Mouse (Mus musculus): Measurements from ENCODE around the gene Ifnab. TPM values are rescaled to one million over a fixed set of nuclear protein-coding genes. Genes with fewer than 3 reads are reported as not detected.

Ifnab gene
- polyA plus RNA-seq, 1 experiment = not detected

DNA sequence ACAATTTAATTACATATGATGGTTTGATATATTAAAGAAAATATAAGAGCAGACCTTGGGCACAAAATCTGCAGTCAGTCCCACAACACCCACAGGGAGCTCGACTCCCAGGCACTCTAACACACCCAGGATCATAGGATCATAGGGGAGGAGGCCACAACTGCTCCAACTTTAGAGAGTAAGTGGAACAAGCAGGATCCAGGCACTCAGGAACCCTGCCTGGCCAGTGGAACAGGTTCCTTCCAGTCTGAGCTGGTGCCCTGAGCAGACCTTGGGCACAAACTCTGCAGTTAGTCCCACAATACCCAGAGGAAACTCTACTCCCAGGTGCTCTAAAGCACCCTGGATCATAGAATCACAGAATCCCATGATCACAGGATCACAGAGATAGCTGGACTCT lies 35.7 kb downstream of the Ifnab start:
- DNase-seq (ENCODE audit: low read depth) = no peak
- TF ChIP-seq POLR2A (IDR thresholded peaks at IDR 0.05; ENCODE audit: borderline replicate concordance, extremely low read depth, insufficient read depth, insufficient read length, poor library complexity, severe bottlenecking) (no peak), CTCF (IDR thresholded peaks at IDR 0.05; ENCODE audit: borderline replicate concordance, extremely low read depth, insufficient read depth, insufficient read length) (no peak)

DNA sequence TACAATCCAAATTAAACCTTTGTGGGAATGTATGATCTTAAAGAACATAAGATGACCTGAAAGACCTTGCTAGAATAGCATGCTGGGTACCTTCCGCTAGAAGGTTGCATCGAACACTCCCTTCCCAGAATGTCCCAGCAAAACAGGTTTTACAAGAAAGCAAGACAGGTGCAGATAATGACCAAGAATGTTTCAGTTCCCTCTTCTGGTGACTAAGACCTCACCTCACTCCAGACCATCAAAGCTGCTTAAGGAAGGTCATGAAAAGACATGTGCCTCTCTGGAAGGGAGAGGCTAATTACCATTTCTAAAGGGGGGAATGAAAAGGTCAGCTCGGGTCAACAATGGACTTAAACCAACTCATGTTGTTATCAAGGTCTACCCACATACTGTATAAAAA lies 37.5 kb downstream of the Ifnab start:
- TF ChIP-seq POLR2A (IDR thresholded peaks at IDR 0.05; ENCODE audit: borderline replicate concordance, extremely low read depth, insufficient read depth, insufficient read length, poor library complexity, severe bottlenecking) (no peak), CTCF (IDR thresholded peaks at IDR 0.05; ENCODE audit: borderline replicate concordance, extremely low read depth, insufficient read depth, insufficient read length) (no peak)
- no peak for DNase-seq (ENCODE audit: low read depth)

DNA sequence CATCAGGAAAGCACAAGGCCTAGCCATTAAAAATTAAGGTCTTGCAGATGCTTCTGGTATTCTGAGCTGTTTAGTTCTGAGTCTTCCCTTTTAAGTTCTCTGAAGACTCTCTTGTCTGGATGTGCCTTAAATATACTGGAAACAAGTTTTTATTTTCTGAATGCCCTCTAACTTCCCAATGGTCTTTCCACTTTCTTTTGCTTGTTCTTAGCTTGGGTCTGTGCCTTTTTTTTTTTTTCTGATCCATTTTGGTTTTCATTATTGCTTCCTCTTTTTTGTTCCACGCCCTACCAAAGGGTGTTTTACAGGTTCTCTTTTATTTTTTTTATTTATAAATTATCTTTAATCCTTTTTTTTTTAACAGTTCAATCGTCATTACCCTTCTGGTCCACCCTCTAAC lies 46.8 kb downstream of the Ifnab start, which contains the start of gene Ifna13:
TSS of gene Ifna13 (minus strand) at position 101 of the 400 bp plus-strand sequence.
- DNase-seq (ENCODE audit: low read depth) = no peak
- TF ChIP-seq CTCF (IDR thresholded peaks at IDR 0.05; ENCODE audit: borderline replicate concordance, extremely low read depth, insufficient read depth, insufficient read length) = no peak
- no peak for TF ChIP-seq POLR2A (IDR thresholded peaks at IDR 0.05; ENCODE audit: borderline replicate concordance, extremely low read depth, insufficient read depth, insufficient read length, poor library complexity, severe bottlenecking)

DNA sequence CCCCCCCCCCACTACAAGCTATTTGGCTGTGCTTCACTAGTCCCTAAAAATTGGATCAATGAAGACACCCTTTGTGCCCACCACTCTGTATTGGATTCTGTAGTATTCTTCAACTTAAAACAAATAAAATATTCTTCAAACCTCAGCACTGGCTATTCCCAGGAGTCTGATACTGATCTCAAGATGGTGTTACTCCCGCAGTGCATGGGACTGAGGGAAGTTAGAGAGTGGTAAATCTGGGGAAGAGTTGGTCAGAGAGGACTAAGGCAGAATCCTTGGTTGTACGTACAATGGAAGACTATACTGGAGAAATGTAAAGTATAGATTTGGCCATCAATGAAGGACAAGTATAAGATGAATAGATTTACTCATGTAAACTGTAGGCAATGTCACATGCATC lies 48.6 kb downstream of the Ifnab start:
- DNase-seq (ENCODE audit: low read depth) = peak; percentile 56
- TF ChIP-seq POLR2A (IDR thresholded peaks at IDR 0.05; ENCODE audit: borderline replicate concordance, extremely low read depth, insufficient read depth, insufficient read length, poor library complexity, severe bottlenecking) (no peak), CTCF (IDR thresholded peaks at IDR 0.05; ENCODE audit: borderline replicate concordance, extremely low read depth, insufficient read depth, insufficient read length) (no peak)

DNA sequence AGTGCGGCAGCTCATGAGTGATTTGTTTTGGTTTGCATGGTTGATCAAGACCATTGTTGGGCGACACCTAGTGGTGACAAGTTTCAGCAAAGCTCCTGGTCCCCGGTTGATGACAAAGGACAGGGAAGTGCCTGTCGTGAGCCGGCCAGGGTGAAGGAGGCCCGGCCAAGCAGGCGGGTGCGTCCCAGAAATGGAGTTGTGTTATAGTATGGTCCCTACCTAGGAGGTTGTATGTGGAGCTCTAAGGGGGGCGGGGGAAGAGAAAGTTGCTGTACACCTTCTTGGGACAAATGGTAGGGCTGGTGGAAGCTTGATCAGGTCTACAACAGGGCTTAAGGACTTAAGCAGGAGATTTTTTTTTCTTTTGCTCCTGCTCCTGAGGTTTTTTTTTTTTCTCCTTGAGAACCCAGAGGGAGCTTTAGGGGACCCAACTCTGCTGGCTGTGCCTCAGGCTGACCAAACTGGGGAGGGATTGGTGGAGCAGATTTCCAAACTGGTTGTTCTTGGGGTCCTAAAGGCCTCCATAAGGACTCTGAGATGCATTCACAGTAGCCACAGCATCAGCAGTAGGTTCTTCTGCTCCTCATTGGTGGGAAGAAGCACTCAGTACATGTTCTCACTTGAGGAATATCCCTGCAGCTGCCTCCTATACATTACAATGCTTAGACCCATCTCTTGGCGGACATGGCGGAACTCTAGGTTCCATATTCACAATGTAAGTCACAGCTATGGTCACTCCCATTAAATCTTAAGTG lies 49.9 kb downstream of the Ifnab start:
- TF ChIP-seq POLR2A (IDR thresholded peaks at IDR 0.05; ENCODE audit: borderline replicate concordance, extremely low read depth, insufficient read depth, insufficient read length, poor library complexity, severe bottlenecking) (no peak), CTCF (IDR thresholded peaks at IDR 0.05; ENCODE audit: borderline replicate concordance, extremely low read depth, insufficient read depth, insufficient read length) (peak; percentile 84)
- DNase-seq (ENCODE audit: low read depth) = peak; percentile 96

DNA sequence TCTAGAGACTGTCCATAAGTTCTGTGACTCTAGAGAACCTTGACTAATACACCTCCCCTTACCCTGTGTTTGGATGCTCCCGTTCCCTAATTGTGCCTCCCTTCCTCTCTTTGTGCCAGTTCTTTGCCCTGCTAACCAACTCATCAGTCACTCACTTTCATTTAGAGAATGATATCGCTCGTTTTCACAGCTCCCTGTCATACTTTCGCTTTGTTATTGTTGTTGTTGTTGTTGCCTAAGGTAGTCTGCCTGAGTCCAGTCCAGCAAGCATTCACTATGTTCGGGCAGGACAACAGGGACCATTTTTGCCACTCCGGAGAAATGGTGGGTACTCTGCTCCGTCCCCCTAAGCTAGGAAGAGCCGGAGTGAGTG lies 50.5 kb downstream of the Ifnab start:
- TF ChIP-seq POLR2A (IDR thresholded peaks at IDR 0.05; ENCODE audit: borderline replicate concordance, extremely low read depth, insufficient read depth, insufficient read length, poor library complexity, severe bottlenecking) = no peak
- DNase-seq (ENCODE audit: low read depth) = no peak

Other genes starting within 250 kb of the Ifnab start
- not detected in 2 replicates for gene Ifnb1, start 168.6 kb downstream of the Ifnab start, polyA plus RNA-seq (2012; rRNA removed)
- gene Ifna15, start 133.1 kb downstream of the Ifnab start, polyA plus RNA-seq (2012; rRNA removed) = not detected in 2 replicates
- not detected in 2 replicates for gene Ifna14, start 119.6 kb downstream of the Ifnab start, polyA plus RNA-seq (2012; rRNA removed)
- gene Ifna9, start 99.0 kb downstream of the Ifnab start, polyA plus RNA-seq (2012; rRNA removed) = not detected in 2 replicates
- not detected in 2 replicates for gene Ifna12, start 88.0 kb downstream of the Ifnab start, polyA plus RNA-seq (2012; rRNA removed)
- not detected in 2 replicates for gene C87499, start 56.9 kb downstream of the Ifnab start, polyA plus RNA-seq (2012; rRNA removed)
- gene Ifna13, start 46.9 kb downstream of the Ifnab start, polyA plus RNA-seq (2012; rRNA removed) = not detected in 2 replicates
- not detected in 2 replicates for gene Ifna16, start 14.4 kb downstream of the Ifnab start, polyA plus RNA-seq (2012; rRNA removed)
- gene Ifna2, start 7.4 kb downstream of the Ifnab start, polyA plus RNA-seq (2012; rRNA removed) = not detected in 2 replicates
- 1.2 and 2.4 TPM in 2 replicates for gene Gm26566, start 30.4 kb upstream of the Ifnab start, polyA plus RNA-seq (2012; rRNA removed)
- 45.5 and 69.0 TPM in 2 replicates for gene Klhl9, start 31.1 kb upstream of the Ifnab start, polyA plus RNA-seq (2012; rRNA removed)
- gene Gm13271, start 63.5 kb upstream of the Ifnab start, polyA plus RNA-seq (2012; rRNA removed) = not detected in 2 replicates
- not detected in 2 replicates for gene Gm13283, start 68.8 kb upstream of the Ifnab start, polyA plus RNA-seq (2012; rRNA removed)
- gene Gm13290, start 82.5 kb upstream of the Ifnab start, polyA plus RNA-seq (2012; rRNA removed) = not detected in 2 replicates
- gene Gm13289, start 85.6 kb upstream of the Ifnab start, polyA plus RNA-seq (2012; rRNA removed) = not detected in 2 replicates
- 0.11 TPM in 1 of 2 replicates, not detected in the other for gene Gm13272, start 88.5 kb upstream of the Ifnab start, polyA plus RNA-seq (2012; rRNA removed)
- not detected in 2 replicates for gene Ifnz, start 90.8 kb upstream of the Ifnab start, polyA plus RNA-seq (2012; rRNA removed)
- gene Gm13276, start 94.3 kb upstream of the Ifnab start, polyA plus RNA-seq (2012; rRNA removed) = not detected in 2 replicates
- gene Gm13277, start 97.3 kb upstream of the Ifnab start, polyA plus RNA-seq (2012; rRNA removed) = not detected in 2 replicates
- gene Gm13278, start 100.2 kb upstream of the Ifnab start, polyA plus RNA-seq (2012; rRNA removed) = not detected in 2 replicates
- not detected in 2 replicates for gene Gm13275, start 103.1 kb upstream of the Ifnab start, polyA plus RNA-seq (2012; rRNA removed)
- gene Gm13279, start 106.0 kb upstream of the Ifnab start, polyA plus RNA-seq (2012; rRNA removed) = not detected in 2 replicates
- not detected in 2 replicates for gene Gm13285, start 108.3 kb upstream of the Ifnab start, polyA plus RNA-seq (2012; rRNA removed)
- not detected in 2 replicates for gene Gm13287, start 111.9 kb upstream of the Ifnab start, polyA plus RNA-seq (2012; rRNA removed)
- gene Gm13288, start 114.2 kb upstream of the Ifnab start, polyA plus RNA-seq (2012; rRNA removed) = not detected in 2 replicates
- gene Ifna7, start 124.9 kb upstream of the Ifnab start, polyA plus RNA-seq (2012; rRNA removed) = 0.15 TPM in 1 of 2 replicates, not detected in the other
- gene Ifna11, start 128.6 kb upstream of the Ifnab start, polyA plus RNA-seq (2012; rRNA removed) = not detected in 2 replicates
- gene Ifna6, start 136.1 kb upstream of the Ifnab start, polyA plus RNA-seq (2012; rRNA removed) = not detected in 2 replicates
- gene Ifna5, start 144.2 kb upstream of the Ifnab start, polyA plus RNA-seq (2012; rRNA removed) = not detected in 2 replicates
- gene Ifna4, start 150.5 kb upstream of the Ifnab start, polyA plus RNA-seq (2012; rRNA removed) = not detected in 2 replicates
- not detected in 2 replicates for gene Ifna1, start 158.7 kb upstream of the Ifnab start, polyA plus RNA-seq (2012; rRNA removed)
- gene Ifne, start 188.8 kb upstream of the Ifnab start, polyA plus RNA-seq (2012; rRNA removed) = not detected in 2 replicates